Mouse (Mus musculus) 416B (cell line): ENCODE data around the gene 4930432K21Rik.

Source experiments
- DNase-seq: peaks from one replicate; pipeline ENCODE4 v3.0.0; 2011; ENCODE audit warnings: low read depth

4930432K21Rik gene

GRCm38 (mm10) chr8:84192555-84192954, 44.7 kb downstream of the 4930432K21Rik start:
- peak; percentile 78 for DNase-seq

DNA sequence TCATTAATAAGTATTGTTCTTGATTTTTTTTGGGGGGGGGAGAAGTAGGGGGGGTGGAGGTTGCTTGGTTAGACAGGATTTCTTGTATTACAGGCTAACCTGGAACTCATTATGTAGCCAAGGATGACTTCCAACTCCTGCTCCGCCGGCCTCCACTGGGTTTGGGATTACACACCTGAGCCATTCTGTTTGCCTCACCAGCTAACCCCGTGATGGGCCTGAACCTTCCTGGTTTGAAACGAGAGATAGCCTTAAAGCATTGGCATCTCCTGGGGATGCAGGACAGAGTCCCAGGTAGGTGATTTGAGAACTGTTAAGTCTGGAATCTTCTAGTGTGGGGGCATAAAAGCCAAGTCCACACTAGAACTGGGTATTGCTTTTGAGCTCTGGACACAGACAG, 45.3 kb downstream of the 4930432K21Rik start:
- DNase-seq = no peak

DNA sequence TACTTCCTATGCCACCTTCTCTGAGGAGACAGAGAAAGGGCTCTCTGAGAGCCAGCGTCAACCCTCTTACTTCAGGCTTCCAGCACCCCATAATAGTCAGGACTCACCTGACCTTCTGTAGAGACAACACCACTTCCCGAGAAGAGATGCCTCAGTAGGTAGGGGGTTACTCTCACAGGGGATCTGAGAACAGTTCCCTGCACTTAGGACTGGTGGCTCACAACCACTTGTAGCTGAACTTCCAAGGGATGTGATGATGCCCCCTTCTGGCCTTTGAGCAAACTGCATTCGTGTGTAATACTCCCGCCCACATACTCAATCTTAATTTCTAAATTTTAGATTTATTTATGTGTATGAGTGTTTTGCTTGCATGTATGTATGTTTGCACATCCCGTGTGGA, 45.7 kb downstream of the 4930432K21Rik start:
- DNase-seq = peak; percentile 74

DNA sequence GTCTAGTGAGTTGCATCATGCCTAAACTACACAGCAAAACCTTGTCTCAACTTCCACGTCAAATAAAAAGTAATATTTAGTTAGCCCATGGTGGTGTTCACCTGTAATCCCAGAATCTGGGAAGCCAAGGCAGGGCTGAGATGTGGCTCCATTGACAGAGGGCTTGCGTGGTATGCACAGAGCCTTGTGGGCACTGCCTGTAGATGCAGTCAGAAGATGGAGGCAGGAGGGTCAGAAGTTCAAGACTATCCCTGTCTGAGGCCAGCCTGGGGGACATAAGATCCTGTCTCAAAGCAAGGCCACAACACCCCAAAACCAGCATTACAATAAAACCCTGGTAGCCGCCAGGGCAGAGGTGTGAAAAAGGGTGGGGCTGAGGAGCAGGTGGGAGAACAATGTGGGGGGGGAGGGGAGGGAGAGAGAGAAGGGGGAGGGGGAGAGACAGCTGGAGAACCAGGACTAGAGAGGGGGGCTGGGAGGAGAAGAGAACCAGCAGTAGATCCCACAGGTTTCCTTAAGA, 46.5 kb downstream of the 4930432K21Rik start:
- no peak for DNase-seq

GRCm38 (mm10) chr8:84197141-84197921, 49.5 kb downstream of the 4930432K21Rik start:
- DNase-seq = no peak

- DNase-seq = peak; percentile 89
Measured at GRCm38 (mm10) chr8:84197922-84198774, 50.3 kb downstream of the 4930432K21Rik start.

GRCm38 (mm10) chr8:84198871-84199270, 51.0 kb downstream of the 4930432K21Rik start:
- DNase-seq = no peak

DNA sequence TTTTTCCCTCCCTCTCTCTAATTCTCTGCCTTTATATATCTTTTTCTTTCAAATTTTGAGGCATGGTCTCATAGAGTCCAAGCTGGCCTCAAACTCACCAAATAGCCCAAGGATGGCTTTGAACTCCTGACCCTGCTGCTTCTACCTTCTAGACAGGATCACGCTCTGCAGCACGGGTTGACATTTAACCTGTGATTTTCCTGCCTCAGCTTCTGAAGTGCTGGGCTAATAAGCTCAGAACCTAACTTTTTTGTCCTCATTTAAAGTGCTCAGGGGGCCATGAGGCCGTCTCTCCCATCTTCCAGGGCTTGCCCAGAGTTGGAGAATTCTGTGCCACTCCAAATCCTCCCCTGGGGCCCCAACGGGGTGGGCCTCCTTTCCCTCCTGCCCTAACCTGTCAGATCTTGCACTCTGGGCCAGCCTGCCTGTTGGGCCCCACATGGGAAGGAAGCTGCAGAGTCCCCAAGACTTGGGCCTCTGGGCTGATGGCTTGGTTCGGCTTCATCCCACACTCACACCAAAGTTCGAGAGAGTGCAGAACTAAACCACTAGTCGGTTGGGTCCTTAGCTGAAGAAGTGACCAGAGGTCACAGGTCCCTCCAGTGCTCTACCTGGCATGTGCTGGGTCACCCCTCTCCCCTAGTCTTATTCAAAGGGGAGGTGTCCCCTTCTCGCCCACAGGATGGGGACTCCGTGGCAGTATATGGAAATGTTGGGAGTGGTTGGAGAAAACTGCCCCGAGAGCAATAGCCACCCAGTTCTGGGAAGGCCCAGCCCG, 51.7 kb downstream of the 4930432K21Rik start:
- DNase-seq = no peak

GRCm38 (mm10) chr8:84200126-84200555, 52.3 kb downstream of the 4930432K21Rik start:
- no peak for DNase-seq

DNA sequence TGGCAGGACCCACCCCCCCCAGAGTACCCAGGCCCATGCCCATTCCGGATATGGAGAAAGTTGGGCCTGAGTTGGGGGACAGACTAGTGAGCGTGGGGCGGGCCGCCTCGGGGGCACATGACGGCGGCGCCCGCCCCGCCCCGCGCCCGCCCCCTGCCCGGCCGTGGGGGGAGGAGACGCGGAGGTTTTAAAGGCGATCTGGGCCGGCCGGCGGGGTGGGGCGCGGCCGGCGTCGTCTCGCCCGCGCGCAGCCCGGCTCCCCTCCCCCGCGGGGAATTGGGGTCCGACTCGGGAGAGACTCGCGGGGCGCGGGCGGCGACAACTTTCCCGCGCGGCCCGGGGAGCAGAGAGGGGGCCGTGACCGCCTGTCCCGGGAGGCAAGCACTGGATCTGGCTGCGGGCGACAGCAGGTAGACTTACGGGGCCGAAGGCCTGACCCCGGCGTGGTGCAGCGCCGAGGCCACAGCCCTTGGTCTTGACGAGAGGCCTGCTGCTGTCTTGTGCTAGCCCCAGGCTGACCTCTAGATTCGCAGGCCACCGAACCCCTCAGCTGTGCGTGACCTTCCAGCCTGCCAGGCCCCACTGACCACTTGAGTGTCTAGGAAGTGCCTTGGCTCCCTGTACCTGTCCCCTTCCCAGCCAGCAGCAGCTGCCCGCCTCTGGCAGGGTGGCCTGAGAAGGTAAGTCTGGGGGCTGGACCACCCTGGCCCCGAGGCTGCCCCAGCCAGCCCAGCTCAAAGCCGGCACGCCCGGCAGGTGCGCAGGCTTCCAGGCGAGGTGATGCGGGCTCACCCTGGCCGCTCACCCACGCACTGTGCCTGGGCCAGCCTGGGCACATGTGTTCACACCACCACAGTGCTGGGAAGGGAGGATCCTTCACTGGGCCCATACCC, 53.1 kb downstream of the 4930432K21Rik start:
- peak; percentile 67 for DNase-seq

DNA sequence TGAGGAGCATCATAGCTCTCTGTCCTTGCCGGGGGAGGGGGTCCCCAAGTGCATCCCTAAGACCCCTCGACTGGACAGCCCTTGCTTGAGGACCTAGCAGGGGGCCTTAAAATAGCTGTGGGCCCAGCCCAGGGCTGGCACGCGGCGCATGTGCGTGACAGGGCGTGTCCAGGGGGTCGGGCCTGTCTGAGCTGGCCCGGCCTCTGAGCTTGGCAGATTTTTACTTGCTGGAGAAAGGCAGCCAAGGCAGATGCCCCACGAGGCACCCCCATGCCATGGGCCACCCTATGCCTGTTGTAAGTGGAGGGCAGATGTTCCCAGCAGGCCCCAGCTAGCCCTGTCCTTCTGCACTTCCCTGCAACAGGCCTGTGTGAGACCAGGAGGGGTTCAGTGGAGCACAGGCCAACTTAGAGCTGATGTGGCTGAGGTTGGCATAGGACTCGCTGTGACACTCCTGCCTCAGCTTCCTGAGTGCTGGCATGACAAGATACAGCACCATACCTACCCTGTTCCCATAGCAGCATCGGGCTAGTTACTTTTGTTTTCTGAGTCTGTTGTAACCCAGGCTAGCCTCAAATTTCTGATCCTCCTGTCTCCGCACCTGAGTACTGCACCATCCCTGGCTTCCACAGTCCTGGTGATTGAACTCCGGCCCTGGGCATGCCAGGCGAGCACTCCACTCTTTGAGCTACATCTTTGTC, 53.9 kb downstream of the 4930432K21Rik start:
- DNase-seq = peak; percentile 84

DNA sequence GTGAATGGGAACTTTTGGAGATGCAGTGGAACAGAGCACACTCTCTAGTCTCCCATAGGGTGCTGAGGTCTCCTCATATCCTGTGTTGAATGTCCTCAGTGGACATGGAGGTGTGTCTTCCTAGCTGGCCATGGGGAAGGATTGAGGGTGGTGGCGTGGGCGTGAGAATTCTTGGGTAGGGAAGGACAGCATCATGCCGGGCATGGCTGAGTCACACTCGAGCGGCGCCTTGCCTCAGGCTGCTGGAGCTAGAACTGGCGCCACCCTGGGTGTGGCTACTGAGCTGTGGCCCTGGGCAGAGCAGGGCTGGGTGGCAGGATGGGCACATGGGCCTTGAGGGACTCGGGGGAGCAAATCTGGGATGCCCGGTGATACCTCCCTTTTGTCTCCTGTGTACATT, 54.6 kb downstream of the 4930432K21Rik start:
- DNase-seq = peak; percentile 81

GRCm38 (mm10) chr8:84202938-84203917, 55.4 kb downstream of the 4930432K21Rik start:
- DNase-seq = peak; percentile 91

- peak; percentile 97 for DNase-seq
Measured at GRCm38 (mm10) chr8:84203975-84204772, 56.3 kb downstream of the 4930432K21Rik start.

DNA sequence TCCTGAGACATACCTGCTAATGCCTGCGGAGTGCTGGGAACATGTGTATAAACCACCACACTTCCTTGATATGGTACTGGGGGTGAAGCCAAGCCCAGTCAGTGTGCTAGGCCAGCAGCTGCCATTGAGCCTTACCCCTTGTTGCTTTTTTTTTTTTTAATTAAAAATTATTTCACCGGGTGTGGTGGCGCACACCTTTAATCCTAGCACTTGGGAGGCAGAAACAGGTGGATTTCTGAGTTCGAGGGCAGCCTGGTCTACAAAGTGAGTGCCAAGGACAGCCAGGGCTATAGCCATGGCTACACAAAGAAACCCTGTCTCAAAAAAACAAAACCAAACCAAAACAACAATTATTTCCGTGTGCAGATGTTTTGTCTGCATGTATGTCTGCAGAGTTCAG, 57.2 kb downstream of the 4930432K21Rik start:
- no peak for DNase-seq

GRCm38 (mm10) chr8:84206666-84207065, 58.8 kb downstream of the 4930432K21Rik start:
- DNase-seq = no peak

DNA sequence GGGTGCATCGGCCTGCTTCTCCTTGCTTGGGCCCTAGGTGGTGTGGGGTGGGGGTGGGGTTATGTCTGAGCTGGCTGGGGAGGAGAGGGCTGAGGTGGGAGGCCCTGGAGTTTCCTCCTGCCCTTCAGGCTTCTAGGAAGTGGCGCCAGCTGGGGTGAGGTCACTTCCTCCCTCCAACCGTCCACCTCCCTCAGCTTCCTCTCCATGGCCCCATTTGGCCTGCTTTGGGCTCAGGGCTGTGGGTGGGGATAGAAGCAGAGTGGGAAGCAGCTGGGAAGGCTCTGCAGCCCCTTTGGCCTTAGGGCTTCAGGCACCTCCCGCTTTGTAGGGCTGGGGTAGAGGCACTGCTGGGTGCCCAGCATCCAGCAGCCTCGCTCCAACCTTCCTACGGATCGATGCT, 60.0 kb downstream of the 4930432K21Rik start:
- DNase-seq = peak; percentile 95
